Mouse (Mus musculus) myocyte (in vitro differentiated cells): ENCODE measurements at regions not wholly inside any gene's neighbourhood (a gene's known extent, or its start where the extent isn't known, plus 50 kb on each side); places are given as distances from the start of the nearest gene placed in this dataset.
A peak's percentile ranks its signal among the peaks of the same experiment; 100 is the strongest.

Source experiments
- H3K27me3 ChIP-seq: one replicate; pipeline ENCODE4 v1.6.1; 2011; ENCODE audit not compliant: control insufficient read depth, insufficient read depth, insufficient read length
- H3K36me3 ChIP-seq: one replicate; pipeline ENCODE4 v1.6.1; 2011; ENCODE audit not compliant: control insufficient read depth, insufficient read depth
- H3K4me2 ChIP-seq: one replicate; pipeline ENCODE4 v1.6.1; 2011; ENCODE audit warnings: low read depth, control low read depth
- H3K4me3 ChIP-seq: one replicate; pipeline ENCODE4 v1.5.1; 2011; ENCODE audit warnings: mild to moderate bottlenecking, control low read depth, moderate library complexity
- H3K79me2 ChIP-seq: one replicate; pipeline ENCODE4 v1.6.1; 2011; ENCODE audit not compliant: control insufficient read depth, insufficient read depth
- H3ac ChIP-seq: one replicate; pipeline ENCODE4 v1.6.1; 2011; ENCODE audit not compliant: control insufficient read depth, insufficient read length
- CEBPB ChIP-seq: IDR thresholded peaks from 2 replicates; pipeline ENCODE4 v1.6.1; 2011; ENCODE audit warnings: mild to moderate bottlenecking, moderate library complexity; ENCODE audit not compliant: poor library complexity, insufficient read depth, severe bottlenecking
- E2F4 ChIP-seq: IDR thresholded peaks from one replicate; pipeline ENCODE4 v1.6.1; 2011; ENCODE audit warnings: mild to moderate bottlenecking, control low read depth, moderate library complexity; ENCODE audit not compliant: insufficient read depth
- MAX ChIP-seq: IDR thresholded peaks from one replicate; pipeline ENCODE4 v1.6.1; 2011; ENCODE audit warnings: low read depth, mild to moderate bottlenecking, control low read depth
- MYOD1 ChIP-seq, 3 experiments: IDR thresholded peaks; one replicate each; pipeline ENCODE4 v1.6.1; 2011; ENCODE audit warnings: control low read depth in 2 of 3, low read depth in 2 of 3, mild to moderate bottlenecking in 2 of 3, moderate library complexity in 1 of 3; ENCODE audit not compliant: insufficient read length in 2 of 3, control insufficient read depth in 1 of 3
- MYOG ChIP-seq, 3 experiments: IDR thresholded peaks; one replicate each; pipeline ENCODE4 v1.6.1; 2011; ENCODE audit warnings: control low read depth in 2 of 3, low read depth in 2 of 3, mild to moderate bottlenecking in 2 of 3; ENCODE audit not compliant: insufficient read length in 2 of 3, control insufficient read depth in 1 of 3, insufficient read depth in 1 of 3
- POLR2A ChIP-seq: IDR thresholded peaks from one replicate; pipeline ENCODE4 v1.6.1; 2011; ENCODE audit warnings: low read depth, mild to moderate bottlenecking, control low read depth, moderate library complexity; ENCODE audit not compliant: insufficient read length
- POLR2AphosphoS2 ChIP-seq: IDR thresholded peaks from one replicate; pipeline ENCODE4 v1.6.1; 2011; ENCODE audit warnings: low read depth, control low read depth; ENCODE audit not compliant: insufficient read length
- REST ChIP-seq: IDR thresholded peaks from one replicate; pipeline ENCODE4 v1.6.1; 2011; ENCODE audit warnings: mild to moderate bottlenecking, control low read depth, moderate library complexity; ENCODE audit not compliant: insufficient read depth, insufficient read length
- SRF ChIP-seq: IDR thresholded peaks from one replicate; pipeline ENCODE4 v1.6.1; 2011; ENCODE audit warnings: low read depth; ENCODE audit not compliant: control insufficient read depth, insufficient read length
- TCF12 ChIP-seq: IDR thresholded peaks from one replicate; pipeline ENCODE4 v1.6.1; 2011; ENCODE audit warnings: mild to moderate bottlenecking, control low read depth; ENCODE audit not compliant: poor library complexity, insufficient read depth, severe bottlenecking
- TCF3 ChIP-seq: IDR thresholded peaks from one replicate; pipeline ENCODE4 v1.6.1; 2011; ENCODE audit warnings: low read depth, control low read depth; ENCODE audit not compliant: insufficient read length
- USF1 ChIP-seq: IDR thresholded peaks from one replicate; pipeline ENCODE4 v1.6.1; 2011; ENCODE audit warnings: low read depth, mild to moderate bottlenecking, control low read depth, moderate library complexity

GRCm38 (mm10) chr1:168502266-168502665, 70.2 kb upstream of the Pbx1 start:
- H3K27me3 ChIP-seq = no peaks in the 10 kb centered on the region
- no peaks in the 10 kb centered on the region for H3K79me2 ChIP-seq
- H3K4me2 ChIP-seq = peak overlapping the region; percentile 84
- no peak overlapping the region for H3ac ChIP-seq
- TF ChIP-seq CEBPB (peak; percentile 65; the same call in 1 of the 2 replicates), E2F4 (no peak)
- no peak overlapping the region for H3K4me3 ChIP-seq
- H3K36me3 ChIP-seq = no peaks in the 10 kb centered on the region

- Histone ChIP-seq H3K4me2 (peak overlapping the region; percentile 84), H3K36me3 (no peaks in the 10 kb centered on the region), H3K4me3 (no peak overlapping the region), H3ac (no peak overlapping the region), H3K27me3 (no peaks in the 10 kb centered on the region), H3K79me2 (no peaks in the 10 kb centered on the region)
- TF ChIP-seq MYOD1 (IDR thresholded peaks at IDR 0.05; ENCODE audit: control insufficient read depth in 1 of 3, insufficient read length in 2 of 3, low read depth in 2 of 3) (peak in 2 of 3 experiments; percentile 79 to 83), E2F4 (no peak)
Observed at GRCm38 (mm10) chr1:168501375-168502169, 69.5 kb upstream of the Pbx1 start.

GRCm38 (mm10) chr1:168497801-168498200, 65.7 kb upstream of the Pbx1 start:
- no peak overlapping the region for H3K4me2 ChIP-seq
- H3ac ChIP-seq = no peak overlapping the region
- H3K4me3 ChIP-seq = no peak overlapping the region
- H3K27me3 ChIP-seq = no peaks in the 10 kb centered on the region
- no peaks in the 10 kb centered on the region for H3K79me2 ChIP-seq
- TF ChIP-seq POLR2A (no peak), MYOD1 (IDR thresholded peaks at IDR 0.05; ENCODE audit: control insufficient read depth in 1 of 3, insufficient read length in 2 of 3, low read depth in 2 of 3) (no peak), USF1 (no peak), E2F4 (no peak), REST (no peak), TCF3 (no peak), MYOG (IDR thresholded peaks at IDR 0.05; ENCODE audit: control insufficient read depth in 1 of 3, insufficient read depth in 1 of 3, insufficient read length in 2 of 3, low read depth in 2 of 3) (no peak), TCF12 (no peak), MAX (no peak), SRF (no peak), POLR2AphosphoS2 (no peak), CEBPB (no peak)
- H3K36me3 ChIP-seq = no peaks in the 10 kb centered on the region

- TF ChIP-seq MYOG (IDR thresholded peaks at IDR 0.05; ENCODE audit: control insufficient read depth in 1 of 3, insufficient read depth in 1 of 3, insufficient read length in 2 of 3, low read depth in 2 of 3) = no peak
- no peak for TF ChIP-seq SRF
- TF ChIP-seq E2F4 = no peak
- no peak for TF ChIP-seq MAX
- no peak for TF ChIP-seq POLR2AphosphoS2
- TF ChIP-seq REST = no peak
- TF ChIP-seq TCF12 = no peak
- no peak for TF ChIP-seq CEBPB
- no peak for TF ChIP-seq POLR2A
- no peak for TF ChIP-seq MYOD1 (IDR thresholded peaks at IDR 0.05; ENCODE audit: control insufficient read depth in 1 of 3, insufficient read length in 2 of 3, low read depth in 2 of 3)
- no peak for TF ChIP-seq TCF3
- TF ChIP-seq USF1 = no peak
- Histone ChIP-seq H3K4me2 (no peak overlapping the region), H3K27me3 (no peaks in the 10 kb centered on the region), H3ac (no peak overlapping the region), H3K79me2 (no peaks in the 10 kb centered on the region), H3K4me3 (no peak overlapping the region), H3K36me3 (no peaks in the 10 kb centered on the region)
Observed at GRCm38 (mm10) chr1:168495687-168496527, 63.8 kb upstream of the Pbx1 start.

- Histone ChIP-seq H3ac (no peak overlapping the region), H3K4me2 (no peak overlapping the region), H3K4me3 (no peak overlapping the region), H3K79me2 (no peaks in the 10 kb centered on the region), H3K36me3 (no peaks in the 10 kb centered on the region), H3K27me3 (no peaks in the 10 kb centered on the region)
- TF ChIP-seq MAX (no peak), CEBPB (no peak), POLR2A (no peak), USF1 (no peak), POLR2AphosphoS2 (no peak), E2F4 (no peak), TCF3 (no peak), MYOD1 (IDR thresholded peaks at IDR 0.05; ENCODE audit: control insufficient read depth in 1 of 3, insufficient read length in 2 of 3, low read depth in 2 of 3) (no peak), SRF (no peak), MYOG (IDR thresholded peaks at IDR 0.05; ENCODE audit: control insufficient read depth in 1 of 3, insufficient read depth in 1 of 3, insufficient read length in 2 of 3, low read depth in 2 of 3) (no peak), TCF12 (no peak), REST (no peak)
Observed at GRCm38 (mm10) chr1:168487492-168487891, 55.4 kb upstream of the Pbx1 start.
